Mouse (Mus musculus) R1 (cell line): Measurements from ENCODE around the gene Cfap54.

Experiments
- DNase-seq: peaks from one replicate; pipeline ENCODE4 v3.0.0-alpha.2; 2018; ENCODE audit warnings: low read depth, low spot score

The Cfap54 gene

DNA sequence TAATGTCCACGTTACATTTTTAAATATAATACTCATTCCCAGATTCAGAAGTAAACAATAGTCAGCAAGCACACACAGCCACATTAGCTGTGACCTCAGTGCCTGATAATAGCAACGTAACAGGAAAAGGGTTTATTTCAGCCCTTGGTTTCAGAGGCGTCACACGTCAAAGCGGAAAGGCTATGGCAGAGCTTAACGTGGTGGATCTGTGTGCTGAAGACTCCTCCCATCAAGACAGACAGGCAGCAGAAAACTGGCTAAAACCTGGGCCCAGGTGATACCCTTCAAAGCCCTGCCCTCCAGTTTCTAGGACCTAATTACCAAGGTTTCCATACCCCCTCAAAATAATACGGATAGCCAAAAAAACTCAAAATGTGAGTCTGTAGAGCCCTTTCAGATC is 16.0 kb upstream of the Cfap54 start:
- DNase-seq = no peak

DNA sequence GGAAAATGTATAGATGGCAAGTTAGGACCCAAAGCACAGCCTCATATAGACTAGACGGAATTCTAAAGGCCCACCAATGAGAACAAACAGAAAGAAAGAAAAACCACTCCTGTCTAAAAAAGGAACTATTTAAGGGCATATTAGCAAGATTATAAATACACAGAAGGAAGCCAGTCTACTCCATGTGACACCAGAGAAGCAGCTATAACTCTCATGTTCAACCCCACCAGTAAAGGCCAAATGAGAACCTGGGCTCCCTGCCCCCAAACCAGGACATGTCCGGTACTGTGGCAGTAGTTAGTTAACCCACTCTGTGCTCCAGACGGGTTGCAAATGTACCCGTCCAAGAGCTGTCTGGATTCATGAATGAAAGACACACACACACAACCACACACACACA is 14.4 kb upstream of the Cfap54 start:
- no peak for DNase-seq

DNA sequence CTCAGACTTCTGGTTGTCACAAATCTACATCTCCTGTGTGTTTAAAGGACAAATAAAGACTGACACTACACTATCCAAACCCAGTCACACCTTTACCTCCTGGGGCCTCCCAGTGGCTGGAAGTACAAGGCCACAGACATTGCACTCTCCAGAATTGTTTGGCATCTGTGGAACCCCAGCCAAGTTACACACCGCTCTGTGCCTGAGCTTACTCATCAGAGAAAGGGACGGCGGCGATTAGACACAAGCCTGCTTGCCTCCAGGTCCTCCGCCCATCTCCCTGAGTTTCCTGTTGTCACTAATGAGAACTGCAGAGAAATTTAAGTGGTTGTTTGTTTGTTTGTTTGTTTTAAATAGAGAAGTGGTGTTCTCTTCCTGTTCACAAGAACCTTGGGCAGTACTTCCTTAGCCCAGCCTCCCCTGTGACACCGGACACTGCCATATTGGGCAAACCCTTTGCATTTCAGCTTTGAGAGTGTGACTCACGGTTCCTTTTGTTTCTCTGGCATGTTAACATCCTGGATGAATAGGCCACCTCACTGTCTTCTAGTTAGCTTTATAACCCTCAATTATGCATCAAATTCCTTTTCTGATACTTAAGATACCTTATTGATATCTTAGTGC is 13.7 kb upstream of the Cfap54 start:
- DNase-seq = peak; percentile 42

DNA sequence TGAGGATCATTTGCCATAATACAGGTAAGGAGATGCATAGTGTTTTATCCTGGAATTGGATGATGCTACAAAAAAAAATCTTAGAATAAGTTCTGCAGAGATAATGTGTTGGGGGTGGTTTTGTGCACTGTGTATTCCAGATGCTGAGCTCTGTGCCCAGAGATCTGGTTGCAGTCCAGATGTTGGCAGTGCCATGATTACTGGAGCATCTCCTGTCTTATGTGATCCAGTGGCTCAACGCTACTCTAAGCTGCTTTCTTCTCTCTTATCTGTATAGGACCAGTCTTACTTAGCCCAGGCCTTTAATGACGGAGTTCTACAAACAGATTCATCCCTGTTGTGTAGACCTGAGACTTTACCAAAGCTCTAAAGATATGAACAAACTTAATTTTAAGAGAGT is 10.5 kb upstream of the Cfap54 start:
- DNase-seq = no peak

DNA sequence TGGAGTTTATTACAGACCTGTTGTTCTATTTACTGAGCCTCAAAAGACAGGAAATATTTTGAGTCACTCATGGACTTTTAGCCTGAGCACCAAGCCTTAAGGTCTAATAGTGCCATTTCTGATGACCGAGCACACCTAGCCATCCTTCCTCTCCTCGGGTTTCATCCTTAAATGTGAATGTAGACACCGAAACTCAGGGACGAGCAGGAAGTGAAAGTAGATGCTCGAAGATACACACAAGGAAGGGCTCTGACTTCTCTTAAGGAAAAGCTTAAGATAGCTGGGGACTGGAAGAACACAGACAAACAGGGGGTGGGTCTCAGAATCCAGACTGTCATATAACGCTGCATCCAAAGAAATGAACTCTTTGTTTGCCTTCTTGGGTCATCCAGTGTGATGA is 8.8 kb upstream of the Cfap54 start:
- no peak for DNase-seq

DNA sequence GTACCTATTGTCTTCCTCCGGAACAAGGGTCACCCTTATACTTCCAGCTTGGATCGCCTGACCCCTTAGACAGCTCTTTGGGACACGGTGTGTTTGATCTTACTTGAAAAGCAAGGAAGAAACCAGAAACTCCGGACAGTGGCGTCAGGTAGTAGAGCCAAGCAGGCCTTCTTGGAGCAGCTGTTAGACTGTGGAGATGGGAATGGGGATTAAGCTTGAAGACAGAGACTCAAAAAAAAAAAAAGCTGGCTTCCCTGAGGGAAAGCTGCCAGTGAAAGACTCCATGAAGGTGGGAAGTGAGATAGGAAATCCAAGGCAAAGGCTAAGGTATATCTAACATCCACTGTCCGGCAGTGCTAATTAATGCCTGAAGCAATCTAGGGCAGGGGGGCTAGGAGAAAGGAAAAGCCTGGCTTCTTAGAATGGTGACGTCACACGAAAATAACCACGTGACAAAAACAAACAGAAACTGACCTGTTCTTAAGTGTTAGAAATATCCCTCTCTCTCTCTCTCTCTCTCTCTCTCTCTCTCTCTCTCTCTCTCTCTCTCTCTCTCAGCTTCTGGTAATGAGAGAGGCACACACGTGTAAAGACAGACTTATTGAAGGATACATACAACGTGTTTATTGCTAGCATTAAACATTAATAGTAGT is 7.1 kb upstream of the Cfap54 start:
- no peak for DNase-seq

DNA sequence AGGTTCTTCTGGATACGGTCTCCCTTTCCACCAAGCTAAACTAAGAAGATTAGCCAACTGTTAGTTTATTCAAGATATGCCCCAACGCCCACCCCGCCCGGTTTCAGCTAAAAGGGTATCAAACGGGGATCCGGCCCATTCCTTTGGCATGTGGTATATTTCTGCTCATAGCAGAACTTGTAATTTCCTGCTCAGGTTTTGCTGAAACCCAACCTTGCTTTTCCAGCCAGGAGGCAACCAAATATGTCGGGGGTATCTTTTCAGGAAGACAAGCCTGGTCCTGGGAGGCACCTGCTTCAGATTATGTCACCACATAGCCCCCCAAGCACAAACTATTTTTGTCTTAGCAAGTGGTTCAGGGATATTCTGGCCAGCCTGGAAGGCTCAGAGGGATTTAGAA is 6.1 kb upstream of the Cfap54 start:
- no peak for DNase-seq

DNA sequence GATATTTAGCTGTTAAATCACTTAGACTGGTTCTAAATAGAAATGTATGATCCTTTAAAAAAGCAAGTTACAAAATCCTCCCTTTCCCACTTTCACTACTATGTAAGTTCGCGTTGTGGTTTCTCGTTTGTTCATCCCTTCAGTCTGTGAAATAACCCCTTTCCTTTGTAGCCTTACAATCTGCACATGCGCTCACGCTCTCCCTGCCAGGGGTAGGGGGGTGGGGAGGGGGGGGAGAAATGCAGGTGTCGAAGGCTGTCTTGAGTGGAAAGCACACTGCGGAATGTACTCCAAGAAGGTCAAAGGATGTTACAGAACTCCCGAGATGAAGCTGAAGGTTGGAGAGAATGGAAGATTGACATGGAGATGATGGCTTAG is 2.5 kb upstream of the Cfap54 start:
- DNase-seq = no peak

DNA sequence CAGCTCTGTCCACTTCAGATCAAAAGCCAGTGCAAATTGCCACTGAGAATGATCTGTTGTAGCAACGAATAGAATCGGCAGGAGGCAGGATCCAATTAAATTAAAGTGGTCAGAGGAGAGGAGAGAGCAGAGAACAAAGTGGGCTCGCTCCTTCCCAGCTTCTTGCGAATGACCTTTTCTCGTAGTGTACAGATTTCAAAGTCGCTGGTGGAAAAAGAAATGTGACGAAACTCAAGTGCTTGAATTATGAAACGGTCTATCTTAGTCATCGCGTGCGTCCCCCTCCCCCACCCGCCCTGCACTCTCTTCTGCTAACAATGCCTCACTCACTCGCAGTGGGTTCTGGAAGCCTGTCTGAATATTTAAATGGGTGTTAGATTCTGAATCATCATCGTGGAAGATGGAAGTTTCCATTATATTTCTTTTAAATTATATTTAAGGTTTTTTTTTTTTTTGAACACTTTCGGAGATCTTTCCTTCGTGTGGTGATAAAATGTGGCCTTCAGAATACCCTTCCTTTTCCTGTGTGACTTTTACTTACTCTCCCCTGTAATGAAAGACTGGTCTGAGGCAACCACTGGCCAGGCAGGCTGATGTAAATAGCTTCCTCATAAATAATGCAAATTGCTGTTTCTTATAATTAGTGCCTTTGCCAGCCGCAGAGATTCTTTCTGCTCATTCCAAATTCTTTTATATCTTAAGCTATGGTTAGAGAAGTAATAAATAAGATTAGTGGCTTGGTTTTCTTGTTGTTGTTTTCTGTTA is 2.0 kb upstream of the Cfap54 start:
- DNase-seq = no peak

DNA sequence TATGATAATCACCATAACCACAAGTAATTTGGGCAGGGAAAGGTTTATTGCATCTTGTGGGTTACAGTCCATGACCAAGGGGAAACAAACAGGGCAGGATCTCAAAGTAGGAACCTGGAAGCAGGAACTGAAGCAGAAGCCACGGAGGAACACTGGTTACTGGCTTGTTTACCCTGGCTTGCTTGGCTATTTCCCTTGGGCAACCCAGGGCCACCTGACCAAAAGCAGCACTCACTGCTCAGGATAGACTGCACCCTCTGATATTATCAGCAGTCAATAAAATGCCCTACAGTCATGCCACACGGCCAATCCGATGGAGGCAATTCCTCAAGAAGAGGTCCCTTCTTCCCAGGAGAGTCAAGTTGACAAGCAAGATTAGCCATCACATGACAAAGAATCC is 1.9 kb downstream of the Cfap54 start:
- no peak for DNase-seq

DNA sequence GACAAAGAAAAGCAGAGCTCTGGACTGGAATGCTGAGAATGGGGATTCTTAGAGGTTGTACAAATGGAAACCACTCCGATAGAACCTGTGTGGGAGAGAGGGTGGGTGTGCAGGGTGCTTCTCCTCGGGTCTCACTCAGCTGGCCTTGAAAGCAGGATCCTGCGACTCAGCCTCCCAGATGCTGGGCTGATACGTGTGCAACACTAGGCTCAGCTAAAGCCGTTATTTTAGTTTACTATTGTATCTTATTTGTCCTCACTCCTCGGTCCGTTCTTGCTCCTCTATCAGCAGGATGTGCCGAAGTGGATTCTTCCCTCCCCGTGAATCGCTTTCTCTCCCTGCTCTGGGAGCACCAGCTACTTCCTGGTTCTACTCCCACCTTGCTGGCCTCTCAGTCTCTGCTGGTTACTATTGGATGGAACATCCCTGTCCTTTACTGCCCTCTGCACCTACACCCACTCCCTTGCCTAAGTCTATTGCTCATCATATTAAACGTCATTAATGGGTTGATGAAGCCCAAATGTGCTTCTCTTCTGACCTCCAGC is 3.4 kb downstream of the Cfap54 start:
- DNase-seq = peak; percentile 34

DNA sequence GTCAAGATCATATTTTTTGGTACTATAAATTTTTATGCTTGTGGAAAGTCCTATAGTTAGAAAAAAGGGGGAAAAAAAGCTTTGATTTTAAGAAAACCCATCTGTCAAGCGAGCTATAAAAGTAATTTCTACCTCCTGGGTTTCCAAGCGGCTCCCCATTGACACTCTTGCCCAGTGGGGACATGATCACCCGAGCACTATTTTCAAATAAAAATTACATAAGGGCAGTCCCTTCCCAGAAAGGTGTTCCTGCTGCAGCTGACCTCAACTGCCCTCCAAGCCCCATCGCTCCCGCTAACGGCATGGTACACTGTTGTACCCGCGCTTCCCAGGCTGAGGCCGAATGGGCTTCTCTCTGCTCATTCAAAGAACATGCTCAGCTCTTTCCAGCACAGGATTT is 5.0 kb downstream of the Cfap54 start:
- no peak for DNase-seq

DNA sequence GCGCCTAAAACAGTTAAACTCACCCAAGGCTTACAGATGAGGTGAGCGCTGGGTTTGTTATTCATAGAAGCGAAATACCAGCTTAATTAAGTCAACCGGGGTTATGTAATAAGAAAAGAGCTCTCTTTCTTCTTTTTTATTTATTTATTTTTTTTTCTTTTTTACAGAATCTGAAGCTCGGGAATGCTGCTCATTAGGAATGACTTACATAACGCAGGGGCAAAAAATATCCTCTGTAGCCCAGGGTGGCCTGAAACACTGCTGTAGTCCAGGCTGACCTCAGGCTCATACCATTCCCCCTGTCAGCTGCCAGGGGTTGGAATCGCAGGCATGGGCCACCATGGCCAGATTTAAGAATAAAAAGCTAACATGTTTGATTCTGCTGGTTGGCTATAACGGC is 5.6 kb downstream of the Cfap54 start:
- DNase-seq = no peak

DNA sequence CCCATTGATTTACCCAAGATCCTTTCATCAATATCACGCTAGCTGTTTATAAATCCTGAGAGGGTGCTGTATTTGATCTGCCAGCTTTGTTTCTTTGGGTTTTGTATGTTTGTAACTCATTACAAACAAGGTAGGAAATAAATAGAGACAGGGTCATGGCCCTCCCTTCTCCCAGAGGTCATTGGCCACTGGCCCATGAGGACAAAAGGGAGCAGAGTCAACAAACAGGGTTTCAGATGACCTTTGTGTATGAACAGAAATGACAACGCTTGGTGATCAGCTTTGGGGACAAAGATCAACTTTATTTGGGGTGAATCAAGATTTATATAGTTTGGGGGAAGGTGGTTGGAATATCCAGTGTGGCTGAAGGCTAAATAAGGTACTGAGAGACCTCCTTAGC is 8.6 kb downstream of the Cfap54 start:
- no peak for DNase-seq

DNA sequence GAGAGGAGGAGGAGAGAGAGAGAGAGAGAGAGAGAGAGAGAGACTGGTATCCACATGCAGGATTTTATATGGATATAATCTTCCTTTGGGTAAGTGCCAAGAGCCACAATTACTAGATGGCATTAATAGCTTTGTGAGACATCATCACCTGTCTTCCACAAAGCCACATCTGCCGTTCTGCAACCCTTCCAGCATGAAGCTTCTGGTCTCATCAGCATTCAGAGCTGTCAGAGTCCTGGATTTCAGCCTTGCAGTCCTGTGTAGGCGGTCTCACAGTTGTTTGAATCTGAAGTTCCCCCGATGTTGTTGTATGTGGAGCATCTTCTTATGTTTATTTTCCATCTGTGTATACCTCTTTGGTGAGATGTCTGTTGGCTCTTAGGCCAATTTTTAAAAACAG is 9.7 kb downstream of the Cfap54 start:
- no peak for DNase-seq

DNA sequence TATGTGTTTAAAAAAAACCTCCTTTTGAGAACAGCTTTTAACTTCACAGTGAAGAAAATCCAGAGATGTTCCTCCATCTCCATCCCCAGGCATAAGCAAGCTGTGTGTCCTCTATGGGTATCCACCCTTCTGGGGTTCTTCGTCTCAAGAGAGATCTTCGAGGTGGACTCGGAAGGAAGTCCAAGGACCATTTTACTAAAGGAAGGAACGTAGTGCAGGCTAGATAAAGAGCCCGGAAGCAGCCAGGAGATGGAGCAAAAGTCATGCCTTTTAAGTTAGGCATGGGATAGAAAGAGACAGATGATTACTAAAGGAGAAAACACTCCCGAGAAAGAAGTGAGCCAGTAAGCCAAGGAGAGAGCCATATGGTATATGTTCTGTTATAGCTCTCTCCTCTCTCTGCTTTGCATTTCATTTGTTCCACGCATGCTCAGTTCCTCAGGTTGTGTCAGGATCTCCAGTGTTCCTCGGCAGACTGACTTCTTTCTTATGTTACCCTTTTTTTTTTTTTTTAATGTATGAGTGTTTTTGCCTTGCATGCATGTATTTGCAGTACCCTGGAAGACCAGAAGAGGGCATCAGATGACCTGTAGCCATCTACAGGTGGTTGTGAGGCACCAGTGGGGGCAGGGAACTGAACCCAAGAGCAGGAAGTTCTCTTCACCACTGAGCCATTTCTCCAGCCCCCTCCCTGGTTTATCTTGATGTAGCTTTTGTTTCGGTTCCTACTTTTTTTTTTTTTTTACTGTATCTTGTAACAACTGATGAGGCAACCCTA is 11.1 kb downstream of the Cfap54 start:
- peak; percentile 87 for DNase-seq

DNA sequence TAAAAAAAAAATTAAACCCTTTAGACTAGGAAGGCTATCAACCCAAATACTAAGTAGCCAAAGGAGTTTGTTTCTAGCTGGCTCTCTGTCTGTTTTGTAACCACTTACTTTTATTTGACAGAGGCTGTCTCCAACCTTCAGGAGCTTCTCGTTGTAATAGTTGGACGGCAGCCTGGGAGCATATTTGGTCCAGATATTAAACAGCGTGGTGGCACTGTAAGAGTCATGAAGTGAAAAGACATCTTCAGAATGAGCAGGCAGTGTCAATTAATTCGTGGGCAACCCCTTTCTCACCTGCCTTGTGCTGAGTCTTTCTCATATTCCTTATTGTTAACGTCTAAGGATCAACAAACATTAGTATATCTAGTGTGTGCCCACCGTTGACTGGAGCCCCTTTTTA is 11.7 kb downstream of the Cfap54 start:
- DNase-seq = no peak

DNA sequence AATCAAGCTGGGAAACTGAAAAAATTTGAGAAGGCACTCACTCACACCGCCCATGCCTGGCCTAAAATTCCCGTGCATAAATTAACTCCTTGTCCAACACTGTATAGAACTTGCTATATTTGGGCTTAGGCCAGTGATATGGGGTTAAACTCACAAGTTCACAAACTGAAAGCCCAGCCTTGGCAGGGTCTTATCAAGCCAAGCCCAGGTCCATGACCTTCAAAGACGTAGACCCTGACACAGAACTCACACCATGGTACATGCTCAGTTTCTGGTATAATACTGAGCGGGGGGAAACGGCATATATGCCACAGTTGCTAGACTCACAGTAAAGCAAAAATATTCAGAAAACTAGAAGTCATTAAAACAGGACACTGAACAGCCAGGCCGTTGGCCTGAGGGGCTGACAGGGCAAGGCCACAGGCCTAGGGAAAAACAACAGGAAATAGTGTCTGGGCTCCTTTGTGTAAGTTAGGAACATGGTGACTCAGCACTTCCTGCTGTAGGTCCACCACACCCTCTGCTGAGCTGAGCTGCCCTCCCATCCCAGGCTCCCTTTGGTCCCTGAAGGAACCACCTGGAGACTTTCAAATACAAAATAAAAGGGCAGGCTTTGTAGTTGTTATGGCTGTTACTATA is 12.3 kb downstream of the Cfap54 start:
- peak; percentile 79 for DNase-seq

DNA sequence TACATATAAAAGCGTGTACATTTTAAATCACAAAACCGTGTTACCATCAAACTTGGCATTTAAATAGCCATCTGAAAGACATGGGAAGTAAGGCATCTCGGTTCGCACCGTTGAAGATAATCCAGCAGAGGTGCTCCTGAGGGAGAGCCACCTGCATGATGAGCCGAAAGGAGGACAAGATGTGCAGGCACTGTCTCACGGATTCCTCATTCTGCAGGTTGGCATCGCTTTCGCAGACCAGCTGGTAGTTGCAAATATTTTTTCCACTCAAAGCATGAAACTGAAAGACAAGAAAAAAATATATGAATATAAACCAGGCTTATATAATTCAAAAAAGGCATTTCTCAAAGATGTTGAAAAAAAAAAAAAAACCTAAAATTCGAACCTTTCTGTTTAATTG is 16.4 kb downstream of the Cfap54 start:
- no peak for DNase-seq

DNA sequence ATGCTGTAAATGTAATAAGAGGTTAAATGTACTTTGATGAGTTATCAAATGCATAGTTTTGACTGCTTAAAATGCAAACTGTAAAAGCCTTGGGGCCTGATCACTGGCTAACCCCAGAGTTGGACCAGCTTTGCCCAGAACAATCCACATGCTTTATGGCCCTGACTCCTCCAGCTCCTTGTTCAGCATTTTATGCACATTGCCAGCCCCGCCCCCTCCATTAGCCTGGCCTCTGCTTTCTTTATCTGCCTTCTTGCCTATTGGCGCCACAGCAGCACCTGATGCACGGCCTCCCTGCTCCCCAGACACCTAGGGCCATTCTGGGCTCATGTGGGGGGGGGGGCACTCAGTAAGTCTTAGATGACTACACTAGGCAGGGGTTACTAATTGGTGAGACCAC is 17.8 kb downstream of the Cfap54 start:
- peak; percentile 60 for DNase-seq

DNA sequence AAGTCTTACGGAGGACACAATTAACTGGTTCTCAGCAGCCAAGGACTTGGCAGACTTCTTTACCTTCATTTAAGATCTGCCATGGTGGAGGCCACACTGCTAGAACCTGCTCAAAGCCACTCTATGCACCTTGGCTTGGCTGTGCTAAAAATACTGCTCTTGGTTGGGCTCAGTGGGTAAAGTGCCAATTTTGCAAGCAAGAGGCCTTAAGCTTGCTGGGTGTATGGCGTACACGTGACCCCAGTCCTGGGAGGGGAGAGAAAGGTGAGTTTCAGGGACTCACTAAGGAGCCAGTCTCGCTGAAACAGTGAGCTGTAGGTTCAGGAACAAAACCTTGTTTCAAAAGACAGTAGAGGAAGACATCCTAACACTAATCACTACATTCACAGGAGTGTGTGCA is 19.0 kb downstream of the Cfap54 start:
- no peak for DNase-seq

DNA sequence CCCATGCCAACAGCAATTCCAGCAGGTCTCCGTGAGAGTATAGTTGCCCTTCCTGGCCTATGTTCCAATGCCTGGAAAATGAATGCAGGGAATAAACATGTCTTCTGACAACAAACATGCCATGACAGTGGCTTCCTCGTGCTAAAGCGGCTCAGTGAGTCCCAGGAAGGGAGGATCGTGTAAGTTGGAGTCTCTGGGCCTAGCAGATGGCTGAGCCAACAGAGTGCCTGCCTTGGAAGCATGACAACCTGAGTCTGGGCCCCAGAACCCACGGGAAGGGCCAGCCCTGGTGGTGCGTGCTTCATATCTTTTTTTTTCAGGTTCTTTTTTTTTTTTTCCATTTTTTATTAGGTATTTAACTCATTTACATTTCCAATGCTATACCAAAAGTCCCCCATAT is 27.6 kb downstream of the Cfap54 start:
- no peak for DNase-seq
